Mouse (Mus musculus) forebrain, embryonic 16.5 days (tissue): ENCODE measurements at regions not wholly inside any gene's neighbourhood (a gene's known extent, or its start where the extent isn't known, plus 50 kb on each side); places are given as distances from the start of the nearest gene placed in this dataset.

Experiments
- ATAC-seq: fragments of 200-750 bp; cut with Nextera tagmentation; 2 replicates; pipeline ENCODE4 v1.8.0; 2017; ENCODE audit warnings: mild to moderate bottlenecking, moderate library complexity
- H3K27ac ChIP-seq: fragments of 300-500 bp; sonication (generic); 2 replicates; pipeline ENCODE4 v1.5.1; 2014; ENCODE audit warnings: low read length, control low read depth
- H3K27me3 ChIP-seq: fragments of 300-500 bp; sonication (generic); replicated peaks from 2 replicates; pipeline ENCODE4 v1.6.1; 2014; ENCODE audit warnings: low read length; ENCODE audit not compliant: control insufficient read depth, insufficient read depth
- H3K36me3 ChIP-seq: fragments of 300-500 bp; sonication (generic); 2 replicates; pipeline ENCODE4 v1.6.1; 2014; ENCODE audit not compliant: control insufficient read depth, insufficient read depth
- H3K4me1 ChIP-seq: fragments of 300-500 bp; sonication (generic); replicated peaks from 2 replicates; pipeline ENCODE4 v1.6.1; 2014; ENCODE audit warnings: low read length; ENCODE audit not compliant: control insufficient read depth, insufficient read depth
- H3K4me2 ChIP-seq: fragments of 300-500 bp; sonication (generic); 2 replicates; pipeline ENCODE4 v1.6.1; 2014; ENCODE audit warnings: mild to moderate bottlenecking, low read length, control low read depth
- H3K4me3 ChIP-seq: fragments of 300-500 bp; sonication (generic); replicated peaks from 2 replicates; pipeline ENCODE4 v1.5.1; 2014; ENCODE audit warnings: mild to moderate bottlenecking, low read length, control low read depth
- H3K9ac ChIP-seq: fragments of 300-500 bp; sonication (generic); replicated peaks from 2 replicates; pipeline ENCODE4 v1.6.1; 2014; ENCODE audit warnings: low read depth, low read length, control low read depth
- H3K9me3 ChIP-seq: fragments of 300-500 bp; sonication (generic); 2 replicates; pipeline ENCODE4 v1.6.1; 2016; ENCODE audit warnings: low read length; ENCODE audit not compliant: control insufficient read depth
- WGBS: fragments of 180-500 bp; shearing (Covaris S2); extraction: QIAGEN DNeasy Blood & Tissue Kit; methylation state at CpG from one replicate; pipeline ENCODE4 v1.1.7; 2014; 5-methylcytosine and 5-hydroxymethylcytosine counted together

- H3K36me3 ChIP-seq: no peaks in the 10 kb centered on the region
- H3K27ac ChIP-seq: no peak overlapping the region
- no peak overlapping the region for H3K4me2 ChIP-seq
- WGBS: 100% methylated on average over 1 of the region's 1 CpGs
- no peak overlapping the region for H3K4me3 ChIP-seq
- H3K4me1 ChIP-seq: no peaks in the 10 kb centered on the region
- ATAC-seq: no peak
- H3K27me3 ChIP-seq: no peaks in the 10 kb centered on the region
- H3K9ac ChIP-seq: no peak overlapping the region
- H3K9me3 ChIP-seq: no peaks in the 10 kb centered on the region
Measured at GRCm38 (mm10) chr8:39218716-39219115, 1456.2 kb upstream of the Adam24 start.

- Histone ChIP-seq H3K4me3 (no peak overlapping the region), H3K4me1 (no peaks in the 10 kb centered on the region), H3K36me3 (no peaks in the 10 kb centered on the region), H3K27me3 (no peaks in the 10 kb centered on the region), H3K9ac (no peak overlapping the region), H3K27ac (no peak overlapping the region), H3K9me3 (no peaks in the 10 kb centered on the region), H3K4me2 (no peak overlapping the region)
- ATAC-seq: no peak
Measured at GRCm38 (mm10) chr8:39227239-39227638, 1447.6 kb upstream of the Adam24 start.

DNA sequence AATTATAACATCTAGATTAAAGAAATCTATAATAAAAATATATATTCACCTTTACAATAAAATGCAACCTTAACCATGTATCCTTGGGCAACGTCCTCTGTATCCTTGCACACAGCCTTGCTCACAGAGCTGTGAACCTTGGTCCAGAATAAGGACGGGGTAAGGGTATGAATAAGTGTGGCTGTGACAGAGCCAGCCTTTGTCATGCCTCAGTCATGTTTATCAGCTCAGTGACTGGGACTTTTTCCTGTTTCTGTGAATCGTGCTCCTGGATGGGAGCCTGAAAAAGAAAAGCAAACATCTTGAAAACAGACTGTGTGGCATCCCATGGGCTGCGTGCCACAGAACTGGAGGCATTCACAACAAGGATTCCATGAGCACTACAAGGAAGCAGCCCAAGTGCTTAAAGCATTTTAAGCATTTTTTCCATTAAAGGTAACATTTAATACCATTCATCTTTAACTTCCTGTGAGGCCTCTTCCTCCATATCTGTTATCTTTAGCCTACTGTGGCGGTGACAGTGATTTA lies 1405.8 kb upstream of the Adam24 start:
- Histone ChIP-seq H3K4me2 (no peak overlapping the region), H3K9me3 (no peaks in the 10 kb centered on the region), H3K4me1 (no peaks in the 10 kb centered on the region), H3K27me3 (no peaks in the 10 kb centered on the region), H3K27ac (no peak overlapping the region), H3K9ac (no peak overlapping the region), H3K4me3 (no peak overlapping the region), H3K36me3 (no peaks in the 10 kb centered on the region)
- peak; percentile 80 for ATAC-seq
- 65% methylated on average over 5 of the region's 5 CpGs for WGBS

GRCm38 (mm10) chr8:39297548-39298306 lies 1377.2 kb upstream of the Adam24 start:
- H3K9ac ChIP-seq: no peak overlapping the region
- H3K9me3 ChIP-seq: no peaks in the 10 kb centered on the region
- no peak overlapping the region for H3K27ac ChIP-seq
- no peaks in the 10 kb centered on the region for H3K27me3 ChIP-seq
- no peak overlapping the region for H3K4me3 ChIP-seq
- H3K4me1 ChIP-seq: no peaks in the 10 kb centered on the region
- no peak overlapping the region for H3K4me2 ChIP-seq
- ATAC-seq: no peak
- no peaks in the 10 kb centered on the region for H3K36me3 ChIP-seq
- WGBS: 18% methylated on average over 12 of the region's 12 CpGs

DNA sequence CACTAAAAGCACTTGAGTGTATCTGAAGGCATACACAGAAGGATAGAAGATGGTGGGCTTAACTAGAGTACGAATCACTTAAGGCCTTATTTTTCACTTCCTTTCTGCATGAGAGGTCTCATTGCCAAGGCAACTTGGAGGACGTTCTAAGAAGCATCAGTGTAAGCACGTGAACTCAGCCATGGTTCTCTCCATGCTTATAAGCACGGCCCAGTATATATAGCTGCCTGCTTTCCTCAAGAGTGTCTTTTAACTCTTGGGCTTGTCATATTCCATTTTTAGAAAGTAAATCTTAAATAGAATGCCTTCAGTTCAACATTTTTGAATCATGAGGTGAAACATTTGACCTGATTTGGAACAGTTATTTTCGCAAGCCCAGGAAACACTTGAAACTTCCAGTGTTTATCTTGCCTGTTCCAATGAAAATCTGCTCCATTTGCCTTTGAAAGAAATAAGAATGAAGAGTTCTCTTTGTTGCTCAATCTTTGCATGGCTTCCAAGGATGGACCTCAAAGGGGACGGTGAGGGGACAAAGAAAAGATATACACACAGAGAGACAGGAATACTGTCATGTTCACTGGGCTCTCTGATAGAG lies 1371.0 kb upstream of the Adam24 start:
- no peak overlapping the region for H3K9ac ChIP-seq
- no peaks in the 10 kb centered on the region for H3K9me3 ChIP-seq
- H3K4me3 ChIP-seq: no peak overlapping the region
- H3K27ac ChIP-seq: no peak overlapping the region
- no peaks in the 10 kb centered on the region for H3K4me1 ChIP-seq
- ATAC-seq: no peak
- H3K27me3 ChIP-seq: no peaks in the 10 kb centered on the region
- no peak overlapping the region for H3K4me2 ChIP-seq
- 82% methylated on average over 6 of the region's 6 CpGs for WGBS
- no peaks in the 10 kb centered on the region for H3K36me3 ChIP-seq

- no peak for ATAC-seq
- no peaks in the 10 kb centered on the region for H3K36me3 ChIP-seq
- WGBS: 61% methylated on average over 3 of the region's 3 CpGs
Measured at GRCm38 (mm10) chr8:39313854-39314253, 1361.0 kb upstream of the Adam24 start.

DNA sequence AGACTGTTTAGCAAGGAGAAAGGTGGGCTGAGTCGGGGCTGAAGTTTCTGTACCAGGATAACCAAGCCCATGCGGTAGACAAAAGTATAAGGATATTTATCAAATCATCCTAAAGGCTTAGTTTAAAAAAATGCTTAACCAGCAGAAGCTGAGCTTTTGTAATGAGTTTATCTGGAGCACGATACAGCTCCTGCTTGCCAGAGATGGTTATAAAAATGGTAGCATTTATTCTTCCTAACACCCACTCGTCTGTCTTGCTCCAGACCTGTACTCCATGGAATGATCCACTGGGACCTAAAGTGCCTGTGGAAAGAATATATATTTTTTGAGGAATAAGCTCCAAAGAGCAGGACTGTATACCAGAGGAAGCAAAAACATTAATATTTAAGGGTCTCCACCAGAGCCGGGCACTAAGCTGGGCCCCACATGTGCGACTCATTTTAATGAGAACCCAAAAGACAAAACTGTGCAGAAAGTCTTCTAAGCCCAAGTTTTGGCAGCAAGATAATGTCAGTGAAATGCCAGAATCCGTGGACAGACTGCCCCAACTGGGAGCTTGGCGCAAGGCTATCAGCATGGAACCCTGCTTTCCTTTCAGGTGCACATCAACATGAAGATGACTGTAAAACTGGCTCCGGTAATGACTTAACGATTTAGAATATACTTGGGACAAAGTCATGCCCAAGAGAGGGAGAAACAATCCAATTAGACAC lies 1359.2 kb upstream of the Adam24 start:
- H3K9ac ChIP-seq: no peak overlapping the region
- H3K4me2 ChIP-seq: no peak overlapping the region
- no peak overlapping the region for H3K27ac ChIP-seq
- no peak for ATAC-seq
- H3K9me3 ChIP-seq: no peaks in the 10 kb centered on the region
- no peaks in the 10 kb centered on the region for H3K4me1 ChIP-seq
- WGBS: 73% methylated on average over 10 of the region's 10 CpGs
- no peaks in the 10 kb centered on the region for H3K36me3 ChIP-seq
- H3K4me3 ChIP-seq: no peak overlapping the region
- H3K27me3 ChIP-seq: no peaks in the 10 kb centered on the region

More at GRCm38 (mm10) chr8:39313854-39314253, 1361.0 kb upstream of the Adam24 start:
- no peak overlapping the region for H3K4me3 ChIP-seq
- no peak overlapping the region for H3K4me2 ChIP-seq
- no peak overlapping the region for H3K9ac ChIP-seq
- H3K27me3 ChIP-seq: no peaks in the 10 kb centered on the region
- H3K4me1 ChIP-seq: no peaks in the 10 kb centered on the region
- no peaks in the 10 kb centered on the region for H3K9me3 ChIP-seq
- no peak overlapping the region for H3K27ac ChIP-seq

DNA sequence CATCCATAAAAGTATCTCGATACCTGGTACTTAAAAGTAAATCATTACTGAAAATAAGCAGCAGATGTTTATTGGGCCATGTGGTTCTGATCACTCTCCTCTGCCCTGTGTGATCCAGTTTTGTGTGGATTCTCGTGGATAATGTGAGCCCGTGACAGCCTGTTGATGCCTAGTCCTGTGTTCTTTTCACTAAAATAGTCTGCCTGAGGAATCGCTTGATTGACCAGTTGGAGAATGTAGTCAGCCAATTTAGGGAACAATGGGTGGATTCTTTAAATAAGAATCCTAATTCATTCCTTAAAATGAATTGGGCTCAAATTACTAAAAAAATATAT lies 1358.7 kb upstream of the Adam24 start:
- no peak overlapping the region for H3K4me2 ChIP-seq
- 30% methylated on average over 4 of the region's 4 CpGs for WGBS
- no peaks in the 10 kb centered on the region for H3K36me3 ChIP-seq
- H3K4me1 ChIP-seq: no peaks in the 10 kb centered on the region
- H3K9me3 ChIP-seq: no peaks in the 10 kb centered on the region
- H3K9ac ChIP-seq: no peak overlapping the region
- H3K27me3 ChIP-seq: no peaks in the 10 kb centered on the region
- no peak overlapping the region for H3K27ac ChIP-seq
- ATAC-seq: no peak
- no peak overlapping the region for H3K4me3 ChIP-seq

DNA sequence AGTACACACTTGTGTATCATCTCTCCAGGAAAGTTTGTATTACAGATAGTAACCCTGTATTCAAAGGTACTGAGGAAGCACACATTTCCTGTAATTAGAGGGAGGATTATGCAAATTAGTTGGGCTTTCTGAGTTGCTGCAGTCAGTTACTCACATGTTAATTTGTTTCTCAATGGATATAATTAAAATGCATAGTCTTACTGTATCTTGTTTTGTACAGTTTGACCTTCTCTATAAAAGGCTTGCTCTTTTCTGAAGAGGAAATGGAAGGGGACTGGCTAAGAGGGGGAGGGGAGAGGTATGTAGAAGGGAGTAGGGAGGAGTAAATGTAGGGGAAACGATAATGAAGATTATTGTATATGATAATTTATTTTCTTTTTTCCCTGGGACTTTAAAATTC lies 1345.5 kb upstream of the Adam24 start:
- no peak for ATAC-seq
- H3K27me3 ChIP-seq: no peaks in the 10 kb centered on the region
- WGBS: 48% methylated on average over 1 of the region's 1 CpGs

More for the DNA sequence above, 1345.5 kb upstream of the Adam24 start:
- Histone ChIP-seq H3K9ac (no peak overlapping the region), H3K4me1 (no peaks in the 10 kb centered on the region), H3K36me3 (no peaks in the 10 kb centered on the region), H3K4me2 (no peak overlapping the region), H3K4me3 (no peak overlapping the region), H3K27ac (no peak overlapping the region), H3K9me3 (no peaks in the 10 kb centered on the region)
